Mouse (Mus musculus) central nervous system, embryonic 18 days (tissue): Measurements from ENCODE around the gene Olfr710. TPM values are rescaled to one million over a fixed set of nuclear protein-coding genes. Genes with fewer than 3 reads are reported as not detected.

Experiments used
- polyA plus RNA-seq: library from polyadenylated mRNA; depleted of rRNA; stranded (reverse); fragments of >200 nt; gene quantifications from 2 replicates; pipeline ENCODE4 v1.2.3, GENCODE M21; 2012; rRNA removed

Gene Olfr710
- not detected in 2 replicates for polyA plus RNA-seq

GRCm38 (mm10) chr7:106948212-106948611 lies at the start of gene Olfr710:
TSS of gene Olfr710 (minus strand) at chr7:106948312.

DNA sequence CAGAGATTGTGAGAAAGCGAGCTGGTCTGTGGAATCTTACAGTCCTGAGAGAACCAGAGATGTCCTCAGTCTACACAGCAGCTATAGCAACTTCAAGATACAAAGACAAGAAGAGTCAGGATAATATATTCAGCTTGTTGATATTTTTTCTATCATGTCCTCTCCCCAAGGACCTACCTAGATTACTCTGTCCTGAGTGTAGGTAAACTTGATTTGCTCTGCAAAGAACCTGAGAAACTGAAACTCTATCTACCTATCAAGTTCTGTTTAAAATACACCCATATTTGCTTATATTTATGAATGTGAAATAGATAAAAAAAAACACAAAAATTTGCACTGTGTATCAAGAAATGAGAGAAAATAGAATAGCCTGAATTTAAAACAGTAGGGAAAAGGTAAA lies 27.2 kb upstream of the Olfr710 start, which contains the start of gene Olfr711:
Olfr711 (minus strand) TSS at position 101 of the 400 bp plus-strand sequence.

DNA sequence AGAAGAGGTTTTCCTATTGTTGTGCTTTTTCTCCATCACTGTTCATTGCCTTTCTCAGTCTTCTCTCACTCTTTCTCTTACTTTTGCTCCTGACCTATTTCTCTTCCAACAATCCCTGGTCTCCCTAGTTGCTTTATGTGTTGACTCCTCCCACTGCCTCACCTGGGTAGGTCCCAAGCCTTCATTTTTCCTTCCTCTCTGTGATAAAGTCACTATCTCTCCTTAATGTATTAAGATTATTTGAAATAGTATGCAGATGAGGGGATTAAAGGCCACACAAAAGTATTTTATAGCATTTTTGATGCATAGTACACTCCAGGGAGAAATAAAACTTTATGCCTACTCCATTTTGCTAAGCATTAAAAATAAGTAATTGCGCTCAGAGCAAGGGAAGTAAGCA lies 15.7 kb upstream of the Olfr710 start, which contains the start of gene Olfr6:
Olfr6 (minus strand) TSS at position 101 of the 400 bp plus-strand sequence.

GRCm38 (mm10) chr7:106932119-106932518 lies 16.0 kb downstream of the Olfr710 start, which contains the start of gene Olfr709-ps1:
TSS of gene Olfr709-ps1 (minus strand) at chr7:106932219.

GRCm38 (mm10) chr7:106907676-106908075 lies 40.4 kb downstream of the Olfr710 start, which contains the start of gene Olfr1532-ps1:
TSS of gene Olfr1532-ps1 (plus strand) at chr7:106908001.

DNA sequence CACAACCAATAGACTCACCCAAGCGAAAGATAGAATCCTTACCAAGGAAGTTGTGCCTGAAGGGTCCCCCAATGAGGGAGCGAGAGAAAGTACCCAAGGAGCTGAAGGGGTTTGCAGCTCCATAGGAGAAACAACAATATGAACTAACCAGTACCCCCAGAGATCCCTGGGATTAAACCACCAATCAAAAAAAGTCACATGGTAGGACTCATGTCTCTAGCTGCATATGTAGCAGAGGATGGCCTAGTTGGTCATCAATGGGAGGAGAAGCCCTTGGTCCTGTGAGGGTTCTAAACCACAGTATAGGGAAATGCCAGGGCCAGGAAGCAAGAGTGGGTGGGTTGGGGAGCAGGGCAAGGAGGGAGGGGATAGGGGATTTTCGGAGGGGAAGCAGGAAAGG lies 47.0 kb downstream of the Olfr710 start, which contains the start of gene Olfr707:
Olfr707 (minus strand) TSS at position 101 of the 400 bp plus-strand sequence.

Other genes starting within 250 kb of the Olfr710 start
- not detected in 2 replicates for gene Olfr695, start 231.9 kb downstream of the Olfr710 start, polyA plus RNA-seq
- not detected in 2 replicates for gene Olfr697, start 205.9 kb downstream of the Olfr710 start, polyA plus RNA-seq
- not detected in 2 replicates for gene Olfr698, start 192.9 kb downstream of the Olfr710 start, polyA plus RNA-seq
- not detected in 2 replicates for gene Olfr699, start 155.1 kb downstream of the Olfr710 start, polyA plus RNA-seq
- not detected in 2 replicates for gene Olfr700, start 139.5 kb downstream of the Olfr710 start, polyA plus RNA-seq
- gene Olfr701, start 134.2 kb downstream of the Olfr710 start, polyA plus RNA-seq, result not detected in 2 replicates
- gene Olfr702, start 114.4 kb downstream of the Olfr710 start, polyA plus RNA-seq, result not detected in 2 replicates
- 0.05 TPM in 1 of 2 replicates, not detected in the other for gene Olfr703, start 105.0 kb downstream of the Olfr710 start, polyA plus RNA-seq
- not detected in 2 replicates for gene Olfr704, start 85.1 kb downstream of the Olfr710 start, polyA plus RNA-seq
- not detected in 2 replicates for gene Olfr705, start 71.4 kb downstream of the Olfr710 start, polyA plus RNA-seq
- not detected in 2 replicates for gene Olfr706, start 60.1 kb downstream of the Olfr710 start, polyA plus RNA-seq
- gene Olfr707, start 47.1 kb downstream of the Olfr710 start, polyA plus RNA-seq, result not detected in 2 replicates
- not detected in 2 replicates for gene Olfr1532-ps1, start 40.3 kb downstream of the Olfr710 start, polyA plus RNA-seq
- gene Olfr709-ps1, start 16.1 kb downstream of the Olfr710 start, polyA plus RNA-seq, result not detected in 2 replicates
- not detected in 2 replicates for gene Olfr6, start 15.6 kb upstream of the Olfr710 start, polyA plus RNA-seq
- gene Olfr711, start 27.1 kb upstream of the Olfr710 start, polyA plus RNA-seq, result not detected in 2 replicates
- not detected in 2 replicates for gene Olfr2, start 57.8 kb upstream of the Olfr710 start, polyA plus RNA-seq
- not detected in 2 replicates for gene Olfr713, start 82.9 kb upstream of the Olfr710 start, polyA plus RNA-seq
- not detected in 2 replicates for gene Olfr714, start 122.7 kb upstream of the Olfr710 start, polyA plus RNA-seq
- not detected in 2 replicates for gene Olfr17, start 144.9 kb upstream of the Olfr710 start, polyA plus RNA-seq
- not detected in 2 replicates for gene Olfr715b, start 162.1 kb upstream of the Olfr710 start, polyA plus RNA-seq
- gene Olfr715, start 182.8 kb upstream of the Olfr710 start, polyA plus RNA-seq, result not detected in 2 replicates
- not detected in 2 replicates for gene Olfr716, start 190.0 kb upstream of the Olfr710 start, polyA plus RNA-seq
- not detected in 2 replicates for gene Nlrp14, start 218.7 kb upstream of the Olfr710 start, polyA plus RNA-seq